Mouse (Mus musculus): ENCODE data around the gene Neurl4. TPM values are rescaled to one million over a fixed set of nuclear protein-coding genes. Genes with fewer than 3 reads are reported as not detected.

The Neurl4 gene
- polyA plus RNA-seq, 3 experiments from 2014 or later = 5.2 to 9.6 (median 9.0) TPM

- no peak for ATAC-seq
Observed at GRCm38 (mm10) chr11:69881787-69882670, 18.8 kb upstream of the Neurl4 start.

GRCm38 (mm10) chr11:69883066-69883465 lies 17.8 kb upstream of the Neurl4 start:
- no peak for ATAC-seq

- no peak for ATAC-seq
Observed at GRCm38 (mm10) chr11:69883527-69884151, 17.2 kb upstream of the Neurl4 start.

GRCm38 (mm10) chr11:69884240-69884639 lies 16.6 kb upstream of the Neurl4 start:
- no peak for ATAC-seq

DNA sequence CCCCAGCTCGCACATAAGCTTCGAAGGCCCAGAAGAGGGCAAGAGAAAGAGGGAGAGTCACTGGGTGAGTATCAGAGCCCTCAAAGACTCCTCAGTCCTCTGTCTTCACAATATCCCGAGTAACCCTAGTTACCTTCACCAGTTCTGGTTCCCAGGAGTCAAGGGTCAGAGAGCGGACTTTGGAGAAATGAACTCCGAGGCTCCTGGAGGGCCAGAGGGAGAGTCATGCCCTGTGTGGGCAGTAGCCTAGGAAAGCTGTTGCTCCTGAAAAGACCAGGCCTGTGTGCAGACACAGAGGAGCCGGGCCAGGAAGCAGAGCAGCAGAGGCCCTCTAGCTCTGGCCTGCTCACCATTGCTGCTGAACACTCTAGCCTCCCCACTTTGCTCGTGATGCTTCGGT lies 16.2 kb upstream of the Neurl4 start:
- no peak for ATAC-seq

- no peak for ATAC-seq
Observed at GRCm38 (mm10) chr11:69886907-69887635, 13.8 kb upstream of the Neurl4 start.

DNA sequence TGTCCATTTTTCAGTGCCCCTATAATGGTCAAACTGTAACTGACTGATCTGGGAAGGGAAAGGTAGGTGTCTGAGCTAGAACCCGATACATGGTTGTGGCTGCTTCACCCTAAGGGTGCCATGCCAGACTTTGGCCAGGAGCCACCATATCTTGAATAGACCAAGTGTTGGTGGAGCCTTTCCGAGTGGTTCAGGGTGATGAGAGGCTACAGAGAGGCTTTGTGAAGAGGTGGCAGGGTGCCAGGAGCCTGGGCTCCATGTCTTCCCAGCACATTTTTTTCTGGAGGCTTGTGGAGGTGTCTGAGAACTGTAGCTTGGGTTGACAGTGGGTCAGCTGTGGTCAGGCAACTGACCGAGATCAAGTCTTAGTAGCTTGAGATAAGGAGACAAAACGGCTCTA lies 9.4 kb upstream of the Neurl4 start:
- no peak for ATAC-seq

GRCm38 (mm10) chr11:69894671-69895070 lies 6.2 kb upstream of the Neurl4 start:
- peak; percentile 92 for ATAC-seq

DNA sequence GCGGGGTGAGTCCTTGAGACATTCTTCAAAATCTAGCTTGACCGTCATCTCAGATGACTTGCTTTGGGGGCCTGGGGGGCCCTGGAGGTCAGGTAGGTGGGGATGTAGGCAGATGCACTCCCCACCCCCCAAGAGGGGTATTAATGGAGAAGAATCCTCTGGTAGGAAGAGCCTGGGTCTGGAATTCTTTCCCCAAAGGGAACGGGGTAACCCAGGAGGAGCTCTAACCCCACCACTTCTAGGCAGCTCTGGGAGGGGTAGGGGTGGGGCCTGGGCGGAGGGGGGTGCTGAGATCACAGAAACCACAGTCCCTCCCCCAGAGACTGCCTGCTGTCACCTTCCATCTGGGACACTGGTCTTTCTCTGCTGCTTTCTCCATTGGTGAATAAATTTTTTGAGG lies 5.6 kb upstream of the Neurl4 start, which contains the start of gene Acap1:
Gene Acap1, minus strand, starts transcription at position 249 of the 400 bp plus-strand sequence.
- ATAC-seq = peak; percentile 64

- ATAC-seq = no peak
Observed at GRCm38 (mm10) chr11:69899870-69900269, 1.0 kb upstream of the Neurl4 start.

DNA sequence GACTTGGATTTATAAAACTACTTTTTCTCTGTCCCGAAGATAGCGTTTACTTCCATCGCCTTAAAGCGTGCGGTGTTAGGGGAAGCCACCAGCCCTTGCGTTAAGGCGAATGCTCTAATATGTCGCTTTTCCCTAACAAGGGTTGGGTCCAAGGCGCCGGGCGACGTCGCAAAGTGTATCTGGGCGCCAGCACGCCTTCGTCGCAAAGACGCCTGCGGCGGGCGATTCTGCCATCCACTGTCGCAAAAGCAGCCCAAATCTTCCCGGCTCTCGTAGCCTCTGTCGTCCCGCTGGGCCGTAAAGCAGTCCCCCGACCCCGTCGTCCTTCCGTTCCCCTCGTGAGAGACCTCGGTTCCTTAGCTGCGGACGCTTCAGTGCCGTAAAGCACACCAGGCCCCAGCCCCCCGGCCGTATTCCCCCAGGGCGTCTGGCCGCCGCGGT lies 554 bp downstream of the Neurl4 start:
- peak; percentile 70 for ATAC-seq

DNA sequence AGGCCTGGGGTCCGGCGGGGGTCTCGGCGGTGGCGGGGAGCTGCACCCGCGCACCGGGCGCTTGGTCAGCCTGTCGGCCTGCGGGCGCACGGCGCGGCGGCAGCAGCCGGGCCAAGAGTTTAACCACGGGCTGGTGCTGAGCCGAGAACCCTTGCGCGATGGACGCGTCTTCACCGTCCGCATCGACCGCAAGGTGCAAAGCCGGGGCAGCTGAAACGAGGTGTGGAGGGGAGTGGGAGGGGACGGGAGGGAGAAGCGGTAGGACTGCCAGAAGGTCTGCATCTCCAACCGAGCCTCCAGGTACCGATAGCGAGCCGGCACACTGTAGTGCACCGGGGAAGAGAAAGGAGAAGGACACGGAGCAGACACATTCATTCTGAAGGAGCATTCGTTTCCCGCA lies 1.1 kb downstream of the Neurl4 start:
- no peak for ATAC-seq

DNA sequence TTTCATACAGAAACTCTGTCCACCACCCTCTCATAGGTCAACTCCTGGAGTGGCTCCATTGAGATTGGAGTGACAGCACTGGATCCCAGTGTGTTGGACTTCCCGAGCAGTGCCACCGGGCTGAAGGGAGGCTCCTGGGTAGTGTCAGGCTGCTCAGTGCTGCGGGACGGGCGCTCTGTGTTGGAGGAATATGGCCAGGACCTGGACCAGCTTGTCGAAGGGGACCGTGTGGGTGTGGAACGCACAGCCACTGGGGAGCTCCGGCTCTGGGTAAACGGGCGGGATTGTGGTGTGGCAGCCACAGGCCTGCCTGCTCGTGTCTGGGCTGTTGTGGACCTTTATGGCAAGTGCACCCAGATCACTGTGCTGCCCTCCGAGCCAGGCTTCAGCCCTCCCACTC lies 2.1 kb downstream of the Neurl4 start:
- ATAC-seq = no peak

DNA sequence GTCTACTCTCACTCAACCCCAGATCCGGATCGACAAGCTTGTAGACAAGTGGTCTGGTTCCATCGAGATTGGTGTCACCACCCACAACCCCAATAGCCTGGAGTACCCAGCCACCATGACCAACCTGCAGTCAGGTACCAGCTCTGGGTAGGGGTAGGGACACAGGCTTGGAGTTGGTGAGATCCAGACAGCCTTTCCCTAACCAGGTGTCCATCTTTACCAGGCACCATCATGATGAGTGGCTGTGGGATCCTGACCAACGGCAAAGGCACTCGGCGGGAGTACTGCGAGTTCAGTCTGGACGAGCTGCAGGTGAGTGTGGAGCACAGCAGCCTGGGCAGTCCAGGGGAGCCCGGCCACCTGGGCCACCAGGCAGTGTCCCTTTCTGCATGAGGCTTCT lies 3.4 kb downstream of the Neurl4 start:
- no peak for ATAC-seq

DNA sequence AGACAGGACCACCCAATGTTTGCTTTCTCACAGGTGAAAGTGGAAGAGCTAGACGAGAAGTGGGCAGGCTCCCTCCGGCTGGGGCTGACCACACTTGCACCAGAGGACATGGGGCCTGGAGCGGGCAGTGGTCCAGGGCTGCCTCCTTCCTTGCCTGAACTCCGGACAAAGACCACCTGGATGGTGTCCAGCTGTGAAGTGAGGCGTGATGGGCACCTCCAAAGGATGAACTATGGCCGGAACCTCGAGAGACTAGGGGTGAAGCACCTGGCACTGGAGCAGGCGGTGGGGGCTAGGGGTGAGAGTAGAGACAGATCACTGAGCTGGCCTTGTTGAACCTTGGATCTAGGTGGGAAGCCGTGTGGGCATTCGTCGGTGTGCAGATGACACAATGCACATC lies 7.8 kb downstream of the Neurl4 start:
- ATAC-seq = no peak

GRCm38 (mm10) chr11:69909174-69909573 lies 8.3 kb downstream of the Neurl4 start:
- ATAC-seq = no peak

GRCm38 (mm10) chr11:69910177-69910576 lies 9.3 kb downstream of the Neurl4 start:
- no peak for ATAC-seq

DNA sequence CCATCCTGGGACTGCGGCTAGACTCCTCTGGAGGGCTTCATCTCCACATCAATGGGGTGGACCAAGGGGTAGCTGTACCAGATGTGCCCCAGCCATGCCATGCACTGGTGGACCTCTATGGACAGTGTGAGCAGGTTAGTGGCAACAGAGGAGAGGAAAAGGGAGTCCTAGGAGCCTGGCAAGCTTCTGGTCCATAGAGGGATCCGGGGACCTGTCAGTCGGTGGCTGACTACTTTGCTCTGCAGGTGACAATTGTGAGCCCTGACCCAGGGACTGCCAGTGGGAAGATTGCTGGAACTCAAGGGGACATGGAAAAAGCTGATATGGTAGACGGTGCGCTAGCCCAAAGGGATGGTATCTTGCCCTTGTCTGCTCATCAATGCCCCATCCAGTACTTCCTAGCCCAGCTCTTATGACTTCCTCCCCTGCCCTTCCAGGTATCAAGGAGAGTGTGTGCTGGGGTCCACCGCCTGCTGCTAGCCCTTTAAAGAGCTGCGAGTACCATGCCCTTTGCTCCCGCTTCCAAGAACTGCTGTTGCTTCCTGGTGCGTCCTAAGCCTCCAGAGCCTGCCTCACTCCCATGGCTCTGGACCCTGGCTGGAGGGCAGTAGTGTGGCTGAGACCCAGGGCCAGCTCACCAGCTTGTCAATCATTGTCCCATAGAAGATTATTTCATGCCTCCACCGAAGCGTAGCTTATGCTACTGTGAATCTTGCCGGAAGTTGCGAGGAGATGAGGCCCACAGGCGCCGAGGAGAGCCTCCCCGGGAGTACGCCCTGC lies 10.1 kb downstream of the Neurl4 start:
- ATAC-seq = no peak

DNA sequence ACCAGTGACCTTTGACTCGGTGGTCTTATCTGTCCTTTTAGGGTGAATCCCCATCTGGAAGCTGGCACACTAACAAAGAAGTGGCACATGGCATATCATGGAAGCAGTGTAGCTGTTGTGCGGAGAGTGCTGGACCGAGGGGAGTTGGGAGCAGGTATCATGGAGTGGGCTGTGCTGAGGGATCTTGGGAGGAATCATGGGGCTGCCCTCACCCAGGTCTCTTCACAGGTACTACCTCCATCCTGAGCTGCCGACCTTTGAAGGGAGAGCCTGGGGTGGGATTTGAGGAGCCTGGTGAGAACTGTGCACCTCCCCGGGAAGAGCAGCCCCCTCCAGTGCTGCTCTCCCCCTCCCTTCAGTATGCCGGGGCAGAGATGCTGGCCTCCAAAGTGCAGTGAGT lies 10.8 kb downstream of the Neurl4 start:
- no peak for ATAC-seq

DNA sequence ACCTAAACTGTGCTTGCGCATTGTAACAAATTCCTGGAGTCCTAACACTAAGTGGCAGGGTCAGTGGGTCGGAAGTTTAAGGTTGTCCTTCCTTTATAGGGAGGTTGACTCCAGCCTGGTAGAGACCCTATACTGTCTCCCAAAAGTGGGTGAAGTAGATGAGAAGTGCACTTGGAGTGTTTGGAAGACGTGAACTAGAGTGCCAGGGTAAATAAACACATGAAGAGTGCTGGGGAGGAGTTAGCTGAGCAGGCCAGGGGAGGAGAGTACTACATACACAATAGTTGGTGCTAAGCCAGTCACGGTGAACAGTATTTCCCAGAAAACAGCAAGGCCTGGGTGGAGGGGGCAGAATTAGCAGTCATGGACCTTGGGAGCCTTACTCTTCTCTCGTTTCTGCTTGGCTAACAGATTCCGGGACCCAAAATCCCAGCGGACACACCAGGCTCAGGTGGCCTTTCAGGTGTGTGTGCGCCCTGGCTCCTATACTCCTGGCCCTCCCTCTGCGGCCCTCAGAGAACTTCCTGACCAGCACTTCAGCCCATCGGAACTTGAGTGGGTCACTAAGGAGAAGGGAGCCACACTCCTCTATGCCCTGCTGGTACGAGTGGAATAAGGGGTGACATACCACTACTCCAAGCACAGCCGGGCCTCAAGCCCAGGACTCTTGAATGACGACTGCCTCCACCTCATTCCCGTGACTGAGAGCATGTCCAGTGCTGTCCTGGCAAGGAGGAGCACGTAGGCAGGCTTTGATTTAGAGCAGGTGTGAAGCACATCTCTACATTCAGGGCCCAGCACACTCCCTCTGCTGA lies 12.1 kb downstream of the Neurl4 start:
- ATAC-seq = no peak

DNA sequence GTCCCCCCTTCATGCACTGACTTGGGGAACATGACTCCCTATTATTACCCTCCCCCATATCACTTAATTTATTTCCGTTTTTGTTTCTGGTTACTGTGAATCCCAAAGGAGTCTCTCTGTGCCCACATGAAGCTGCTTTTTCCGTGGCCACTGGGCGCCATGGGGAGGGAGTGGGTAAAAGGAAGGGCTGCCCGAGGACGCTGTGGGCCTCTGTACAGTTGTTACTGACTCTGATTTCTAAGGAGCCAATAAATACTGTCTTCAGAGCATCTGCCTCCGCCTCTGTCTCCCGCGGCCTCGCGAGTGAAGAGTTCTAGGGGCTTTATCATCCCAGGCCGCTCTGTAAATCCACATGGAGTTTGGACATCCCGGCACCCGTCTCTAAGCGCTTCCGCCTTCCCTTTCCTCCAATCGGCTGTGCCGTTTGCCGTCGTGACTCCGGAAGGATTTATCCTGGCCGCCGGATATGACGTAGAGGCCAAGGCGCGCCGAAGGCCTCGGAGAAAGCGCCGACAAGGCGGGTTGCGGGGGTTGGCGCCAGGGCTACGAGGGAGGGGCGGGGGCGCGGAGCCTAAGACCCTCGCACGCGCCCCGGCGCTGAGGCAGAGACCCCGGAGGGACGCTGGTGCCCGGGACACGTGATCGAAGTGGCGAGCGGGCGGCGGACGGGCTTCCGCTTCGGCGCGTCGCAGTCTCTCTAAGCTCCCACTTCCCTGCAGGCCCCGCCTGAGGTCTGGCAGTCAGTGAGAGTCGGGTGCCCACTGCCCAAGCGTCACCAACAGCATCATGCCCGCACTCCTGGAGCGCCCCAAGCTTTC lies 12.9 kb downstream of the Neurl4 start, which contains the start of gene Gps2:
Gene Gps2, plus strand, starts transcription at position 335 of the 818 bp plus-strand sequence.
- peak; percentile 91 for ATAC-seq
